Mouse (Mus musculus) naive thymus-derived CD4-positive, alpha-beta T cell, adult 2 months (primary cell): ENCODE results near the gene Spib.

ENCODE experiments used
- DNase-seq: peaks from one replicate; pipeline ENCODE4 v3.0.0-alpha.2; 2011; ENCODE audit warnings: low read depth

Gene Spib

GRCm38 (mm10) chr7:44526414-44527154, 5.3 kb downstream of the Spib start:
- DNase-seq, result peak; percentile 23

GRCm38 (mm10) chr7:44525126-44525832, 6.6 kb downstream of the Spib start:
- DNase-seq, result no peak

- DNase-seq, result no peak
These were observed 7.4 kb downstream of the Spib start, which contains the start of gene Mybpc2 for GRCm38 (mm10) chr7:44524502-44524901. Gene Mybpc2, minus strand, starts transcription at chr7:44524656.

GRCm38 (mm10) chr7:44523056-44523455, 8.8 kb downstream of the Spib start:
- DNase-seq, result no peak

- DNase-seq, result peak; percentile 71
These were observed 10.2 kb downstream of the Spib start for GRCm38 (mm10) chr7:44521710-44522109.

GRCm38 (mm10) chr7:44520990-44521389, 10.9 kb downstream of the Spib start:
- DNase-seq, result no peak

GRCm38 (mm10) chr7:44519240-44519913, 12.5 kb downstream of the Spib start:
- peak; percentile 28 for DNase-seq

- no peak for DNase-seq
These were observed 24.4 kb downstream of the Spib start for GRCm38 (mm10) chr7:44507491-44507890.

- DNase-seq, result peak; percentile 89
These were observed 30.2 kb downstream of the Spib start for GRCm38 (mm10) chr7:44501563-44502115.

GRCm38 (mm10) chr7:44500046-44500445, 31.8 kb downstream of the Spib start:
- DNase-seq, result no peak

GRCm38 (mm10) chr7:44498922-44499321, 32.9 kb downstream of the Spib start:
- DNase-seq, result no peak

- DNase-seq, result no peak
These were observed 34.4 kb downstream of the Spib start for GRCm38 (mm10) chr7:44497361-44498055.

- no peak for DNase-seq
These were observed 35.1 kb downstream of the Spib start for GRCm38 (mm10) chr7:44496771-44497109.

- DNase-seq, result peak; percentile 100
These were observed 35.7 kb downstream of the Spib start, which contains the start of the genes Emc10 and Fam71e1 for GRCm38 (mm10) chr7:44495992-44496770. Gene Emc10, minus strand, starts transcription at chr7:44496529. Gene Fam71e1, plus strand, starts transcription at chr7:44496581.

- no peak for DNase-seq
These were observed 36.8 kb downstream of the Spib start for GRCm38 (mm10) chr7:44495086-44495485.

- no peak for DNase-seq
These were observed 37.2 kb downstream of the Spib start for GRCm38 (mm10) chr7:44494681-44495080.

GRCm38 (mm10) chr7:44492166-44492826, 39.6 kb downstream of the Spib start:
- DNase-seq, result no peak

- DNase-seq, result no peak
These were observed 40.5 kb downstream of the Spib start for GRCm38 (mm10) chr7:44491391-44491790.

GRCm38 (mm10) chr7:44490281-44490680, 41.6 kb downstream of the Spib start:
- no peak for DNase-seq

- DNase-seq, result no peak
These were observed 43.3 kb downstream of the Spib start for GRCm38 (mm10) chr7:44488545-44488944.

GRCm38 (mm10) chr7:44487936-44488335, 43.9 kb downstream of the Spib start:
- no peak for DNase-seq
